Mouse (Mus musculus) left cerebral cortex, postnatal 14 days (tissue): ENCODE measurements around the gene Zfhx3. TPM values are rescaled to one million over a fixed set of nuclear protein-coding genes. Genes with fewer than 3 reads are reported as not detected.

Experiments
- DNase-seq, 2 experiments: peaks; one replicate each; pipeline ENCODE4 v3.0.0; 2021 to 2022; ENCODE audit warnings: low spot score in 2 of 2, mixed read lengths in 1 of 2
- intact Hi-C: fragments of 180-260 bp; cut with DNase I; formaldehyde crosslinking; loops from one replicate; pipeline ENCODE4 v1.15.1; 2025
- total RNA-seq, 2 experiments: library from RNA; stranded (reverse); gene quantifications; 2 replicates each; pipeline ENCODE4 v1.2.3; 2021

Gene Zfhx3
- total RNA-seq, 2 experiments from 2014 or later, result 4.1 to 4.2 TPM

DNA sequence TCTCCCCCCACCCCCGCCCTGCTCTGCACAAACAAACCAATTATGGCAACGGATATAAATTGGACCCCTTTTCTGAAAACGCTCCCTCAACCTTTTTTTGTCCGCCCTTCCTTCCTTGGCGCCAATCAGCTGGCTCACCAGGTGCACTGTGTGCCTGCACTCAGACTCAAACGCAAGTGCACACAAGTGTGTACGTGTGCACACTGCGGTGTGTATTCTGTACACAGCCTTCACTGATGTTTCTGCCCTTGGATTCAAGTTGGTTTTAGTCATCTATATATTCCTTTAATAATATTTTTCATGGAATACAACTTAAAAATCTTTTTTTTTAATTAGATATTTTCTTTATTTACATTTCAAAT is 445.4 kb downstream of the Zfhx3 start:
- intact Hi-C loops, result no loop called here

GRCm38 (mm10) chr8:108392909-108393308 is 450.5 kb downstream of the Zfhx3 start:
- DNase-seq, result no peak
- intact Hi-C loops, result no loop called here

More for the DNA sequence above, 445.4 kb downstream of the Zfhx3 start:
- DNase-seq, result no peak

DNA sequence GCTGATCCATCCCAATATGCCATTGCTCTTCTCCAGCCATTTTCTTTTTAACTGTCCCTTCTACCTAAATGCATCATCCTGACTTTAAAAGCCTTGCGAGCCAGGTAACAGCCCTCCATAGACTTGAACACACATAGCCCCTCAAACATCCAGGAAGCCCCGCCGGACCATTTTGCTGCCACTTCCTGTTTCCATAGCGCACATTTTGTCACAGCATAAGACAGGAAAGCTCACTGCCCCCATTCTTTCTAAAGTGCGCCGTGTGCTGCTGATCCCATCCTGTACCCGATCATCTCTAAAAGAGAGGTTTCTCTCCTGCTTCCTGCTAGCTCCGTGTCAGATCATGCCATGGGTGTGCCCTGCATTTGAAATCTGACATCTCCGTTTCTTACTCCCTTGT is 459.7 kb downstream of the Zfhx3 start:
- DNase-seq, result no peak
- intact Hi-C loops, result no loop called here

- peak; percentile 29 to 38 for DNase-seq
- intact Hi-C loops, result no loop called here
Observed at GRCm38 (mm10) chr8:108406716-108407494, 464.5 kb downstream of the Zfhx3 start.

DNA sequence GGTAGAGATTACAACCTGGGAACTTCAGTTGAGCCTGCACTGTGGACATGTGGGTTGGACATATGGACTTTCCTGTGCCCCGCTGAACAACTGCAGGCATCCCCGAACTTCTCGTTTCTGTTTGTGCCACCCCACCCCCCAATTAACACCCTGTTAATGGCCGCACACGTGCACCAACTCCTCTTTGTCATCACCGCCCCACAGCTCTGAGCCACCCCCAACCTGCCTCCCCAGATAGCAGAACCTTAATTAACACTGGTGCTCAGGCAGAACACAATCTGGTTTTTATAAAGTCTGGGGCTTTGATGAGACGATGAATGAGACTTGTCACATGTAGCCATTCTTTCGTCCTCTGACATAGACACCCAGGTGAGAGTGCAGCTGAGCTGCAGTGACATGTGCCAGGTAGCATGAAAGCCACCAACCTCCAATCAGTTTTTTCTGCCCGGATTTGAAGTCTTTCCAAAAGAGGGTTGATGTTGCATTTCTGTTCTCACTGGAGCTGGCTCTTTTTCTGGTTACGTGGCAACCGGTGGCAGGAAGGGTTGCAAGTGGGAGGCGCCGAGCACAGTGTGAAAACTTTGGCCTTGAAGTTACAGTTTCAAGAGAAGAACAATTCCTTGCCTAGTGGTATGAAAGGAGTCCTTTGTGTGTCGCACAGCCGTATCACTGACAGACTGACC is 476.9 kb downstream of the Zfhx3 start:
- peak; percentile 23 to 60 for DNase-seq

GRCm38 (mm10) chr8:108422521-108422920 is 480.1 kb downstream of the Zfhx3 start:
- intact Hi-C loops, result no loop called here
- no peak for DNase-seq

More for the DNA sequence above, 476.9 kb downstream of the Zfhx3 start:
- intact Hi-C loops, result no loop called here

DNA sequence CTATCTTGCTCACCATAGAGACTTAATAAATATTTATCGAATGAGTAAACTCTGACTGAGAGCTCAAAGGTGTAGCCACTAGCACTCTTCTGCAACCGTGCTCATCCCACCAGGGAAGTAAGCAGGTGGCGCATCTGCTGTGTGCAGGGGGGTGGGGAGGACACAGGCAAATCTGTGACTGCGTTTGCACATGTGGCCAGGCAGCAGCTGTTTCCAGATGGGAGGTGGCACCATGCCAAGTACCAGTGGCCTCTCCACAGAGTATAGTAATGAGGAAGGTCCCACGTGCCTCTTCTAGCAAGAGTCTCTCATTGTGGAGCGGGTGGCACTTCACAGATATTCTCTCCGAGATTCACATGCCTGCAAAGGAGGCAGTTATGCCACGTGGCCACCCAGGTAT is 481.9 kb downstream of the Zfhx3 start:
- peak in 1 of 2 experiments; percentile 10 for DNase-seq
- intact Hi-C loops, result no loop called here

DNA sequence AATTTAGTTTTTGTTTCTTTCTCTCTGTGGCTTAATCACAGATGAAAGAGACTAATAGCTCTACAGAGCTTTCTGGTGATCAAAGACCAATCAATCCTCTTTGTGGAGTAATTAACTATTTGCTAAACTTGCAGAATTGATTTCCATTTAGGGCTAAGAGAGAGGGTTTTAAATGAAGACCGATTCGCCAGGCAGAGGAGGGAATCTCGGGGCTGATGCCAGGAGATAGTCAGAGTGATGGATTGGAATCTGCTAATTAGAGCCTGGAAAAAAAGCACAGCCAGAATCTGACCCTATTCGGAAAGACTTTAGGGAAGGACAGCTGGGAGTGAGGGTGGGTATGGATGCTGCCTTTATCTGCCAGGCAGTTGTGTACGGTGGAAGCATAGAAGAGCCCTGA is 490.9 kb downstream of the Zfhx3 start:
- intact Hi-C loops, result no loop called here

DNA sequence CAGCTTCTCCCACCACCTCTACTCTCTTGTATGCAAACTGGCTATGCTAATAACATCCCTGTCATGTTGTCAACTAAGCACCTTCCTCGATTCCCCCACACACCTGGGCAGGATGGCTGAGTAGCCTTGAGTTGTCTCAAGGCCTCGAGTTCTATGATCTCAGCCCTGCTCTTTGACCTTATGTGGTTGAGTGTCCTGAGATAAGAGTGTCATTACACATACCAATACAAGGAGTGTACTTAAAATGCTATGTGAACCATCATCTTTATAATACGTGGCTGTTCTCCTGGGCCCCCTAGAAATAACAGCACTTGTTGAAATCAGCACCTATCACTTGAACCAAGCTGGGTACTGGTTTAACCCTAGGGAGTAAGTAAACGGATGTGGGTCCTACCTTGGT is 492.1 kb downstream of the Zfhx3 start:
- intact Hi-C loops, result no loop called here
- no peak for DNase-seq

More for the DNA sequence above, 490.9 kb downstream of the Zfhx3 start:
- no peak for DNase-seq

DNA sequence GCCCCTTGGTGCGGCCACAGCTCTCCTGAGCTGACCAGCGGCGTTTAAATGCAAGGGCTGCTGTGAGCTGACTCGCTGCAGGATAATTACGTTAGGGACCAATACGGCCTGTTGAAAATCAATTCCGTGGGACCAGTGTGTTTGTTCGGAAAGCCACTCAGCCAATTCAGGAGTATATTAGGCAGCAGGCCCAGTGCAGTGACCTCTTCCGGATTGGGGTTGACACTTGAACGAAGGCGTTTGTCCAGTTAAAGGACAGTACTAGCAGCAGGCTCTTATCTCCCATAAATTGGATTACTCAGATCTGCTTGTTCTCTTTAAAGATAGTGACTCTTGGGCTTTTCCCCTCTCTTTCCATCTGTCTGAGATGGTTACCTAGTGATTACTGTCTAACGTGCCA is 493.9 kb downstream of the Zfhx3 start:
- no peak for DNase-seq
- intact Hi-C loops, result no loop called here

DNA sequence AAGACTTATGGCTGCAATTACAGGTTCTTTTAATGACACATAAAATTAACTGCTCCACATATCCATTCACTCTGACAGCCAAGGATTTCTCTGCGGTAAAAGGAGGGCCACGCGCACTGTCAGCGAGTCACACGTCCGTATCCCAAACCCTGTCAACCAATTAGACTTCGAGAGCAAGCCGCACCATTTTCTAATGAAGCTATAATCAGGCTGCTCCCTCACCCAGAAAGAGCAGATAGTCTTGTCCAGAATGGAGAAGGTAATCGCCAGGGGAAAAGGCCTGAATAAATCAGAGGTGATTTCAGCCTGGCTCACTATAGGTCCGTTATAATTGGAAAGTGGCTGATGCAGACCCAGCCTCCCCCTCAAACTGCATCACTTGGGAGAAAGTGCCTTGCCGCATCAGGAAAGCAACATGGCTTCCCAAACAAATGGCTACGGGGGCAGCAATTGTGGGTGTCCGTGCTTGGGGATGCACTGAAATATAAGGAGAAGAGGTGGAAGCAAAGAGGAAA is 494.9 kb downstream of the Zfhx3 start:
- intact Hi-C loops, result no loop called here

DNA sequence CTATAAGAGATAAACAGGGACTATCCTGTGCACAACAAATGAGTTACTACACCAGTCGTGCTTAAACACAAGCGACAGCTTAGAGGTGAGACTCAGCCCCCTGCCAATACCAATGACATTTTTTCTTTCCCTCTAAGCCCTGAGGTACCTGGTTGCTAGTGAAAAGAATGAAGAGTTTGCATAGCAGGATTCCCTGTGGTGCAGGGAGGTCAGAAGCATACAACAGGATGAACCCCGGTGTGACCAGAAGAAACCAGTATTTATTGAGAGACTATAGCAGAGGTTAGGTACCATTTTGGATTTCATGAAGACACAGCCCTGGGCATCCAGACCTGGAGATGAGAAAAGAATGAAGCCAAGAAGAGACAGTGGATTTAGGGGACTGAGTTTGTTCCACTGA is 498.0 kb downstream of the Zfhx3 start:
- DNase-seq, result no peak
- intact Hi-C loops, result no loop called here

More for the DNA sequence above, 494.9 kb downstream of the Zfhx3 start:
- no peak for DNase-seq

GRCm38 (mm10) chr8:108450847-108451246 is 508.4 kb downstream of the Zfhx3 start:
- intact Hi-C loops, result no loop called here

GRCm38 (mm10) chr8:108454561-108455311 is 512.3 kb downstream of the Zfhx3 start:
- peak in 1 of 2 experiments; percentile 17 for DNase-seq
- intact Hi-C loops, result no loop called here

More at GRCm38 (mm10) chr8:108450847-108451246, 508.4 kb downstream of the Zfhx3 start:
- no peak for DNase-seq

DNA sequence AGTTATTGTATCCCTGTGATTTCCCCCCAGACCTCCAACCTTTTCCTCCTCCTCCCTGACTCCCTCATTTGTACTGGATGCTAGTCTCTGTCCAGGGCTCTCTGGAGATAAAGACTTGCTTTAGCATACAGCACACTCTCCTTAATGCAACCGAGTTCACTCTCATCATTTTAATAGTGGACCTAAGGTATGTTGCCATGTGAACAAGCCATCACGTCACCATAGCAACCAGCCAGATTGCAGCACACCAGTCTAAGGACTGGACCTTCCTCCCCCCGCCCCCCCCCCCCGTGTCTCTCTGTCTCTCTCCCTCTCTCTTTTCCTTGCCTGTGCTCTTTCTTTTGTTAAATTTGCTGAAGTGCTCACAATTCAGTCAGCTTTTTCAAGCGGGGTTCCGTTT is 524.2 kb downstream of the Zfhx3 start:
- no peak for DNase-seq
- intact Hi-C loops, result no loop called here

- intact Hi-C loops, result no loop called here
- no peak for DNase-seq
Observed at GRCm38 (mm10) chr8:108467172-108468035, 525.0 kb downstream of the Zfhx3 start.

- intact Hi-C loops, result no loop called here
- DNase-seq, result no peak
Observed at GRCm38 (mm10) chr8:108470269-108470668, 527.8 kb downstream of the Zfhx3 start.

DNA sequence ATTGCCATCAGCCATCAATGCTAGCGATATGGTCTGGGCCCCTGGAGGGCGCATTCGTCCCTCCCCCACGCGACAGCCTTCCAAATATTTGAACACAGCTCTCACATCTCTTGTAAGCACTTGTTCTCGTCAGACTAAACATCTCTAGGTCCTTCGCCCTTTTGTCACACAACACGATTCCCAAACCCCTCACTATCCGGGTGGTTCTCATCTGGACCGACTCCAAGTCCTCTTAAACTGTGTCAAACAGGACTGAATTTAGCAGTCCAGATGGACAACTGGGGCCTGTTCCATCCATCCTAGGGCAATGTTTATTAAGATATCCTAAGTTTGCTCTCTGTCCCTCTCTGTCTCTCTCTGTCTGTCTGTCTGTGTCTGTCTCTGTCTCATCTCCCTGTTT is 532.1 kb downstream of the Zfhx3 start:
- DNase-seq, result no peak
- intact Hi-C loops, result no loop called here

DNA sequence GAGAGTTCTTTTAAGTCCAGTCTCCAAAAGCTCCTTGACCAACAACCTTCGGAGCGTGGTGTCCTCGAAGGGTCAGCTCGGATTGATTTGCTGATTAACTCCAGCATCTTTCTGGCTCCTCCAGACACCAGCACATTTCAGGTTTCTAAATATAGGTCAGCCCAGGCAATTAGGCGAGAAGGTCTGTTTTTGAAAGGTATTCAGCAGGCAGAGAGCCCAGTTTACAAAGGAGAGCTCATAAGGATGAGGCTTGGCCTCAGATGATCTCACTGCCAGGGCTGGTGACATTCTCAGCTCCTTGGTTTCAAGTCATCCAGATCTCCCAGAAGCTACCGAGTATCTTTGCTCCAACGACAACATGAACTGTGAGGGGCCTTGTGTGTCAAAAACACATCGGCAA is 535.7 kb downstream of the Zfhx3 start:
- DNase-seq, result no peak
- intact Hi-C loops, result no loop called here
